Mouse (Mus musculus): Measurements from ENCODE around the gene Gpd1. TPM values are rescaled to one million over a fixed set of nuclear protein-coding genes. Genes with fewer than 3 reads are reported as not detected.

Gene Gpd1
- polyA plus RNA-seq, 1 experiment from 2014 or later = 150 TPM

- DNase-seq (peak; percentile 67), ATAC-seq (peak; percentile 70)
- no peak overlapping the region for H3K4me3 ChIP-seq (ENCODE audit: low read depth, low read length)
- no peak for TF ChIP-seq CTCF (IDR thresholded peaks at IDR 0.05; ENCODE audit: low read depth)
- peak; percentile 95 for TF ChIP-seq EP300 (IDR thresholded peaks at IDR 0.05; ENCODE audit: low read depth)
- H3K27ac ChIP-seq (ENCODE audit: low read depth) = peak overlapping the region; percentile 70
- H3K27me3 ChIP-seq (ENCODE audit: insufficient read depth, low read length) = no peaks in the 10 kb centered on the region
- H3K4me1 ChIP-seq (ENCODE audit: insufficient read depth) = peaks cover 39% of the 10 kb centered on the region
- H3K9me3 ChIP-seq (ENCODE audit: low read length) = no peaks in the 10 kb centered on the region
- H3K4me2 ChIP-seq (ENCODE audit: low read depth, low read length) = peak overlapping the region; percentile 29
- 0 out of 2 replicates have a peak overlapping the region, but pooled peaks have one; percentile 24 for H3K9ac ChIP-seq (replicated peaks)
- 54% methylated on average over 13 of the region's 13 CpGs for WGBS (ENCODE audit: insufficient replicate concordance)
- H3K36me3 ChIP-seq (replicated peaks; ENCODE audit: insufficient read depth, low read length) = peaks cover 15% of the 10 kb centered on the region
Measured at GRCm38 (mm10) chr15:99715361-99715865, 1.9 kb upstream of the Gpd1 start.

DNA sequence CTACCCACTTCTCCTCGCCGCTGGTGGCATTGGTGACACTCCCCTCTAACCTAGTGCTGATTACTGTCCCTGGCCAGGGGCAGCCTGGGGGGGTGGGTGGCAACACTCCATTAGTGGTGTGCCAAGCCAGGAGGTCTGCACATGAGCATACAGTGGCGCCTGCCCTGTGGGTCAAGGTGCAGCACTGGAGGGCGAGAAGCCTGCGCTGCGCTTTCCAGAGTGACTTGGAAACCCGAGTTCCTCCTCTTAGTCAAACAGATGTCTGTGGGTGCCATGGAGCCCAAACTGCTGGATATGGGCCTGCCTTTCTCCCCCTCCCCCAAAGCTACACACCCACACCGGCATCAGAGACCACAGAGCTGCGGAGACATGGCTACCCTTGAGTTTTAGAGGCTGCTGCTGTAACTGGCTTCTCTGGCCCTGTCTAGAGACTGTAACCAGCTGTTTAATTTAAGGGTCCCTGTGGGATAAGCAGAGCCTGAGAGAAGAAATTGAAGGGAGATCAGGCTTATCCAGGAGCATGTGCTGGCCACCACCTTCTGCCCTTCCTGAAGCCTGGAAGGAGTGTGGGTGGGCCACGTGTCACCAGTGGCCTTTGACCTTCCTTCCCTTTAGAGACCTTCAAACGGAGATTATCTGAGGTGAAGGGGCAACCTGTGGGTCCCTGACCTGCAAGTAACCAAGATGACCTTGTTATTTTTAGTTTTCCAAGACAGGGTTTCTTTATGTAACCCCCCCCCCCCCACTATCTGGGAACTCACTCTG is 1.2 kb upstream of the Gpd1 start:
- H3K4me3 ChIP-seq (ENCODE audit: low read depth, low read length) = no peak overlapping the region
- H3K36me3 ChIP-seq (replicated peaks; ENCODE audit: insufficient read depth, low read length) = peaks cover 11% of the 10 kb centered on the region
- H3K27me3 ChIP-seq (ENCODE audit: insufficient read depth, low read length) = no peaks in the 10 kb centered on the region
- H3K27ac ChIP-seq (ENCODE audit: low read depth) = peak overlapping the region; percentile 70
- peak overlapping the region; percentile 29 for H3K4me2 ChIP-seq (ENCODE audit: low read depth, low read length)
- no peak for DNase-seq
- ATAC-seq = peak; percentile 18
- 50% methylated on average over 11 of the region's 11 CpGs for WGBS (ENCODE audit: insufficient replicate concordance)
- H3K9ac ChIP-seq (replicated peaks) = no peak overlapping the region
- H3K9me3 ChIP-seq (ENCODE audit: low read length) = no peaks in the 10 kb centered on the region
- H3K4me1 ChIP-seq (ENCODE audit: insufficient read depth) = peaks cover 36% of the 10 kb centered on the region
- TF ChIP-seq EP300 (IDR thresholded peaks at IDR 0.05; ENCODE audit: low read depth) (no peak), CTCF (IDR thresholded peaks at IDR 0.05; ENCODE audit: low read depth) (no peak)

- no peak overlapping the region for H3K9ac ChIP-seq (replicated peaks)
- 81% methylated on average over 12 of the region's 12 CpGs for WGBS (ENCODE audit: insufficient replicate concordance)
- TF ChIP-seq CTCF (IDR thresholded peaks at IDR 0.05; ENCODE audit: low read depth) (no peak), EP300 (IDR thresholded peaks at IDR 0.05; ENCODE audit: low read depth) (no peak)
- H3K4me3 ChIP-seq (ENCODE audit: low read depth, low read length) = no peak overlapping the region
- H3K4me2 ChIP-seq (ENCODE audit: low read depth, low read length) = no peak overlapping the region
- H3K36me3 ChIP-seq (replicated peaks; ENCODE audit: insufficient read depth, low read length) = peaks cover 7% of the 10 kb centered on the region
- no peaks in the 10 kb centered on the region for H3K27me3 ChIP-seq (ENCODE audit: insufficient read depth, low read length)
- no peak for ATAC-seq
- no peaks in the 10 kb centered on the region for H3K9me3 ChIP-seq (ENCODE audit: low read length)
- H3K27ac ChIP-seq (ENCODE audit: low read depth) = 0 out of 2 replicates have a peak overlapping the region, but pooled peaks have one; percentile 13
- DNase-seq = no peak
- H3K4me1 ChIP-seq (ENCODE audit: insufficient read depth) = peaks cover 35% of the 10 kb centered on the region
Measured at GRCm38 (mm10) chr15:99716814-99717213, 501 bp upstream of the Gpd1 start.

DNA sequence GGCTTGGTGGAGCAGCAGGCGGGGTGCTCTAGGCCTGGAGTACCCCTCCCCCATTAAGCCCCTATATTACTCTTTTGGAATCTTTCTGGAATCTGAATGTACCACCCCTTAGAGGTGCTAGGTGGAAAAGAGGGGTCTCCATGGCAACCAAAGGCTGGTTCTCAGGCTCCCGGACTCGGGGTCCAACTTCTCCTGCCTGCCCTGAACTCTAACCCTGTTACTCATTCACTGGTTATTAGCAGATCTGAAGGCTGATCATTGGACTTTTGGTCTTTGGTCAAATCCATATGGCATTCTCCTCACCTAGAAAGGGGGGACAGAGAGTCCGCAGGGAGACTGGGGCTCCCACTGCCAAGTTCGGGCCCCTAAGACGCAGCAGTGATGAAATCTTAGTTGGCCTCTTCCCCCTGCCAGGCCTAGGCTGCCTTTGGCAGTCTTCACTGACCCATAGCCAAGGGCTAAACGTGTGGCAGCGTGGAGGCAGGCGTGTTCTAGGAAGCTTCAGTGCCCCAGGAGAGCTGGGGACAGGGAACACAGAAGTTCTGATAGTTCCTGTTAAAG is 1.2 kb downstream of the Gpd1 start:
- peaks cover 31% of the 10 kb centered on the region for H3K4me1 ChIP-seq (ENCODE audit: insufficient read depth)
- H3K27ac ChIP-seq (ENCODE audit: low read depth) = peak overlapping the region; percentile 88
- H3K4me2 ChIP-seq (ENCODE audit: low read depth, low read length) = peak overlapping the region; percentile 64
- H3K9me3 ChIP-seq (ENCODE audit: low read length) = no peaks in the 10 kb centered on the region
- TF ChIP-seq EP300 (IDR thresholded peaks at IDR 0.05; ENCODE audit: low read depth) (0 out of 2 replicates have a peak, but pooled peaks have one; percentile 47), CTCF (IDR thresholded peaks at IDR 0.05; ENCODE audit: low read depth) (no peak)
- peaks cover 3% of the 10 kb centered on the region; the same call in 1 of the 2 replicates for H3K36me3 ChIP-seq (replicated peaks; ENCODE audit: insufficient read depth, low read length)
- H3K4me3 ChIP-seq (ENCODE audit: low read depth, low read length) = peak overlapping the region; percentile 50
- DNase-seq (peak; percentile 50), ATAC-seq (peak; percentile 46)
- H3K27me3 ChIP-seq (ENCODE audit: insufficient read depth, low read length) = no peaks in the 10 kb centered on the region
- WGBS (ENCODE audit: insufficient replicate concordance) = 56% methylated on average over 9 of the region's 9 CpGs
- peak overlapping the region; percentile 68 for H3K9ac ChIP-seq (replicated peaks)

DNA sequence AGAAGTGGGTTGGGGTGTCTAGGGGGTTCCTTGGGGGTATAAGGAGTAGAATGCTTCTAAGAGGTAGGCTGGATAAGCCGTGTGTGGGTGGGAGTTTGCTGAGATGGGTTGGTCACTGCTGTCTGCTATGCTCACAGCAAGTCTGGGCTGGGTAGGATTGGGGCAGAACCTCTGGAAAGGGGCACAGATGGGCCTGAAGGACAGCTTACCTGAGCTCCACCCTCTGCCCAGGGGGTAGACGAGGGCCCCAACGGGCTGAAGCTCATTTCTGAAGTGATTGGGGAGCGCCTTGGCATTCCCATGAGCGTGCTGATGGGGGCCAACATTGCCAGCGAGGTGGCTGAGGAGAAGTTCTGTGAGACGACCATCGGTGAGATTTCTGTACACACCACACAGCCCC is 2.5 kb downstream of the Gpd1 start:
- H3K4me3 ChIP-seq (ENCODE audit: low read depth, low read length) = no peak overlapping the region

More for the DNA sequence above, 2.5 kb downstream of the Gpd1 start:
- DNase-seq = no peak
- Histone ChIP-seq H3K36me3 (replicated peaks; ENCODE audit: insufficient read depth, low read length) (0 out of 2 replicates have a peak, but pooled peaks cover 3% of the 10 kb centered on the region), H3K9me3 (ENCODE audit: low read length) (no peaks in the 10 kb centered on the region), H3K4me1 (ENCODE audit: insufficient read depth) (peaks cover 42% of the 10 kb centered on the region), H3K27ac (ENCODE audit: low read depth) (no peak overlapping the region), H3K9ac (replicated peaks) (no peak overlapping the region), H3K4me2 (ENCODE audit: low read depth, low read length) (no peak overlapping the region; the same call in 1 of the 2 replicates), H3K27me3 (ENCODE audit: insufficient read depth, low read length) (no peaks in the 10 kb centered on the region)
- 74% methylated on average over 8 of the region's 8 CpGs for WGBS (ENCODE audit: insufficient replicate concordance)
- no peak for TF ChIP-seq CTCF (IDR thresholded peaks at IDR 0.05; ENCODE audit: low read depth)
- TF ChIP-seq EP300 (IDR thresholded peaks at IDR 0.05; ENCODE audit: low read depth) = no peak
- ATAC-seq = no peak

All from liver, postnatal 0 days (tissue).